Mouse (Mus musculus) ES-Bruce4 (cell line): ENCODE data around the gene Slc37a3.

Experiments used
- CTCF ChIP-seq: IDR thresholded peaks from one replicate; pipeline ENCODE4 v1.8.1; 2011; ENCODE audit warnings: low read depth, low read length
- EP300 ChIP-seq: IDR thresholded peaks from 2 replicates; pipeline ENCODE4 v1.6.1; 2011; ENCODE audit warnings: low read depth, low read length; ENCODE audit not compliant: insufficient read depth

GRCm38 (mm10) chr6:39419851-39420721 lies 42.6 kb upstream of the Slc37a3 start, which contains the start of gene Mkrn1:
- no peak for TF ChIP-seq CTCF
- peak; percentile 99 for TF ChIP-seq EP300
